Comparison of ENCODE assay signal across 8 mouse cellular contexts in the genomic region with DNA sequence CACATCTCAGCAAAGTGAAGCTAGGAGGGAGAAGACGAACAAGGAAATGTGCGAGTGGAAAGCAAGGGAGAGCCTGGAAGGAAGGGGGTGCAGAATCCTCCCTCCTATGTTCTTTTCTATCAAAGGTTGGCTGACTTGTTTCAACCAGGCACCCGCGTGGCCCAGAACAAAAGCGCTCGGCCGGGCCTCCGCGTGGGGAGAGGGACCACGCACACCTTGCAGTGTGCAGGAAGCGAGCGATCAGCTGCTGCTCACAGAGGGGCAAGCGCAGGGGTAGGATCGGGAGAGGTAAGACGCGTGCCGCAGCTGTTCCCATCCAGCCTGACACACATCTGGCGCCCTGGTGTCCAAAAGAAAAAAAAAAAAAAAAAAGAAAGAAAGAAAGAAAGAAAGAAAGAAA. TPM values are rescaled to one million over a fixed set of nuclear protein-coding genes. Genes with fewer than 3 reads are reported as not detected.
DNase-seq lines count a peak whose midpoint lies in the region; ATAC-seq and TF ChIP-seq lines count a peak whose summit lies in the region.

No protein-coding gene starts in this region.

- 7% methylated on average over 18 of the region's 18 CpGs for WGBS in kidney, adult 2 months
- 2% methylated on average over 18 of the region's 18 CpGs for WGBS in hindbrain, embryonic 16.5 days
- WGBS in midbrain, embryonic 12.5 days, result 2% methylated on average over 18 of the region's 18 CpGs

- H3K4me1 ChIP-seq in kidney, adult 2 months (ENCODE audit: control insufficient read depth, insufficient read depth, low read length), result no peaks in the 10 kb centered on the region
- no peaks in the 10 kb centered on the region for H3K4me1 ChIP-seq in cortical plate, adult 2 months (ENCODE audit: control insufficient read depth, insufficient read depth, low read length)
- H3K4me1 ChIP-seq in hindbrain, embryonic 16.5 days (ENCODE audit: control insufficient read depth, insufficient read depth, low read depth, low read length), result no peaks in the 10 kb centered on the region
- no peaks in the 10 kb centered on the region for H3K4me1 ChIP-seq in midbrain, embryonic 12.5 days

- peak; percentile 53; the same call in 1 of the 2 replicates for ATAC-seq in hindbrain, embryonic 16.5 days
- ATAC-seq in midbrain, embryonic 12.5 days (ENCODE audit: low FRiP score, low read depth), result peak; percentile 57

- peak overlapping the region; percentile 35; the same call in 1 of the 2 replicates for H3K4me3 ChIP-seq in kidney, adult 2 months (ENCODE audit: insufficient read depth, low read depth, low read length)
- peak overlapping the region; percentile 40; the same call in 1 of the 2 replicates for H3K4me3 ChIP-seq in cortical plate, adult 2 months (ENCODE audit: insufficient read depth, low read length)
- H3K4me3 ChIP-seq in hindbrain, embryonic 16.5 days (ENCODE audit: low read length), result peak overlapping the region; percentile 64
- H3K4me3 ChIP-seq in midbrain, embryonic 12.5 days, result peak overlapping the region; percentile 54

- no peak overlapping the region for H3K27ac ChIP-seq in kidney, adult 2 months (ENCODE audit: insufficient read depth, low read depth, low read length)
- H3K27ac ChIP-seq in cortical plate, adult 2 months (ENCODE audit: insufficient read depth, low read length), result no peak overlapping the region
- H3K27ac ChIP-seq in hindbrain, embryonic 16.5 days (ENCODE audit: low read depth, low read length), result no peak overlapping the region
- H3K27ac ChIP-seq in midbrain, embryonic 12.5 days (replicated peaks), result no peak overlapping the region

- DNase-seq in kidney, adult 2 months, result no peak
- no peak for DNase-seq in kidney, postnatal 25 days
- peak; percentile 76 for DNase-seq in thymus, postnatal 4 days
- no peak for DNase-seq in gastrocnemius, postnatal 36 days
- DNase-seq in spleen, postnatal 14 days (ENCODE audit: low spot score in 2 of 2), result no peak

- no peaks in the 10 kb centered on the region for H3K9me3 ChIP-seq in hindbrain, embryonic 16.5 days (ENCODE audit: control insufficient read depth, low read length)
- no peaks in the 10 kb centered on the region for H3K9me3 ChIP-seq in midbrain, embryonic 12.5 days

- TF ChIP-seq POLR2A in kidney, adult 2 months (IDR thresholded peaks at IDR 0.05; ENCODE audit: low read depth, low read length), result no peak
- TF ChIP-seq POLR2A in cortical plate, adult 2 months (IDR thresholded peaks at IDR 0.05; ENCODE audit: extremely low read depth, insufficient read depth, low read length), result no peak

- no peaks in the 10 kb centered on the region for H3K27me3 ChIP-seq in kidney, adult 2 months (replicated peaks; ENCODE audit: control insufficient read depth, insufficient read depth, low read length)
- H3K27me3 ChIP-seq in hindbrain, embryonic 16.5 days (replicated peaks; ENCODE audit: control insufficient read depth, insufficient read depth, low read length), result no peaks in the 10 kb centered on the region
- peaks cover 32% of the 10 kb centered on the region for H3K27me3 ChIP-seq in midbrain, embryonic 12.5 days

- intact Hi-C loops in gastrocnemius, postnatal 36 days (cut with DNase I), result no loop called here

- no peak for TF ChIP-seq CTCF in kidney, adult 2 months (conservative IDR thresholded peaks at IDR 0.05; ENCODE audit: insufficient read depth, insufficient read length, low read depth, low read length)
- TF ChIP-seq CTCF in cortical plate, adult 2 months (IDR thresholded peaks at IDR 0.05; ENCODE audit: extremely low read depth, insufficient read depth, low read length), result no peak

- no peaks in the 10 kb centered on the region for H3K36me3 ChIP-seq in kidney, adult 2 months (ENCODE audit: control insufficient read depth, insufficient read depth, low read length)
- no peaks in the 10 kb centered on the region for H3K36me3 ChIP-seq in hindbrain, embryonic 16.5 days (ENCODE audit: control insufficient read depth, insufficient read depth, low read length)
- H3K36me3 ChIP-seq in midbrain, embryonic 12.5 days, result no peaks in the 10 kb centered on the region

- peak overlapping the region; percentile 55 for H3K9ac ChIP-seq in hindbrain, embryonic 16.5 days (ENCODE audit: low read depth, low read length)
- 0 out of 2 replicates have a peak overlapping the region, but pooled peaks have one; percentile 31 for H3K9ac ChIP-seq in midbrain, embryonic 12.5 days (replicated peaks)

- H3K4me2 ChIP-seq in hindbrain, embryonic 16.5 days (ENCODE audit: low read length), result peak overlapping the region; percentile 99
- peak overlapping the region; percentile 91 for H3K4me2 ChIP-seq in midbrain, embryonic 12.5 days (replicated peaks)

RNA-seq across cellular contexts. Expression of gene Edaradd, which starts 0.9 kb away (rescaled TPM):
- 0.53 and 0.55 TPM in 2 replicates for polyA plus RNA-seq in kidney, adult 2 months (2012; rRNA removed)
- 0.09 and 0.10 TPM in 2 replicates for polyA plus RNA-seq in cortical plate, adult 2 months (2012; rRNA removed)
- polyA plus RNA-seq in hindbrain, embryonic 16.5 days (2015; fragmentation: Nextera tagmentation; extraction: Ambion mirVana), result 2.0 and 2.1 TPM in 2 replicates
- 1.4 and 2.8 TPM in 2 replicates for polyA plus RNA-seq in midbrain, embryonic 12.5 days (2016; fragmentation: Nextera tagmentation; extraction: Ambion mirVana)
- under 1 TPM in 1 of 2 experiments, not detected in 1; 0.08 TPM for total RNA-seq in gastrocnemius, postnatal 36 days (2021)

RNA-seq across cellular contexts. Expression of gene Ero1lb, which starts 46.3 kb away (rescaled TPM):
- 3.0 and 3.2 TPM in 2 replicates for polyA plus RNA-seq in kidney, adult 2 months (2012; rRNA removed)
- polyA plus RNA-seq in cortical plate, adult 2 months (2012; rRNA removed), result 12.5 and 12.7 TPM in 2 replicates
- polyA plus RNA-seq in hindbrain, embryonic 16.5 days (2015; fragmentation: Nextera tagmentation; extraction: Ambion mirVana), result 16.7 TPM in 2 replicates
- polyA plus RNA-seq in midbrain, embryonic 12.5 days (2016; fragmentation: Nextera tagmentation; extraction: Ambion mirVana), result 13.7 and 15.6 TPM in 2 replicates
- total RNA-seq in gastrocnemius, postnatal 36 days (2021), result 1 to 10 TPM; 1.2 to 1.3 TPM

RNA-seq across cellular contexts. Expression of gene Lgals8, which starts 54.6 kb away (rescaled TPM):
- polyA plus RNA-seq in kidney, adult 2 months (2012; rRNA removed), result 34.6 and 40.3 TPM in 2 replicates
- polyA plus RNA-seq in cortical plate, adult 2 months (2012; rRNA removed), result 35.1 and 36.9 TPM in 2 replicates
- 26.0 and 28.2 TPM in 2 replicates for polyA plus RNA-seq in hindbrain, embryonic 16.5 days (2015; fragmentation: Nextera tagmentation; extraction: Ambion mirVana)
- 11.8 and 14.1 TPM in 2 replicates for polyA plus RNA-seq in midbrain, embryonic 12.5 days (2016; fragmentation: Nextera tagmentation; extraction: Ambion mirVana)
- total RNA-seq in gastrocnemius, postnatal 36 days (2021), result 10 to 100 TPM; 24.6 to 30.7 TPM
